Mouse (Mus musculus) limb, embryonic 14.5 days (tissue): ENCODE measurements around the gene Msi2. TPM values are rescaled to one million over a fixed set of nuclear protein-coding genes. Genes with fewer than 3 reads are reported as not detected.
A peak's percentile ranks its signal among the peaks of the same experiment; 100 is the strongest.

Experiments used
- ATAC-seq: fragments of 200-750 bp; cut with Nextera tagmentation; 2 replicates; pipeline ENCODE4 v1.8.0; 2017; ENCODE audit warnings: low read depth, moderate number of reproducible peaks, moderate TSS enrichment; ENCODE audit not compliant: low FRiP score
- DNase-seq: peaks from one replicate; pipeline ENCODE4 v3.0.0-alpha.2; 2015; ENCODE audit warnings: low spot score
- H3K27ac ChIP-seq: fragments of 300-500 bp; sonication (generic); replicated peaks from 2 replicates; pipeline ENCODE4 v1.5.1; 2014; ENCODE audit warnings: low read depth, mild to moderate bottlenecking, low read length, moderate library complexity, mixed read lengths
- H3K27me3 ChIP-seq: fragments of 300-500 bp; sonication (generic); 2 replicates; pipeline ENCODE4 v1.6.1; 2014; ENCODE audit warnings: low read length, mixed read lengths; ENCODE audit not compliant: control insufficient read depth, insufficient read depth
- H3K36me3 ChIP-seq: fragments of 300-500 bp; sonication (generic); 2 replicates; pipeline ENCODE4 v1.6.1; 2014; ENCODE audit warnings: mild to moderate bottlenecking, low read length, moderate library complexity, mixed read lengths; ENCODE audit not compliant: control insufficient read depth, insufficient read depth
- H3K4me1 ChIP-seq: fragments of 300-500 bp; sonication (generic); 2 replicates; pipeline ENCODE4 v1.6.1; 2014; ENCODE audit warnings: antibody characterized with exemption, low read length, mixed read lengths; ENCODE audit not compliant: control insufficient read depth, insufficient read depth
- H3K4me2 ChIP-seq: fragments of 300-500 bp; sonication (generic); replicated peaks from 2 replicates; pipeline ENCODE4 v1.6.1; 2014; ENCODE audit warnings: low read depth, mild to moderate bottlenecking, low read length, moderate library complexity; ENCODE audit not compliant: severe bottlenecking
- H3K4me3 ChIP-seq: fragments of 300-500 bp; sonication (generic); replicated peaks from 2 replicates; pipeline ENCODE4 v1.5.1; 2014; ENCODE audit warnings: low read length
- H3K9ac ChIP-seq: fragments of 300-500 bp; sonication (generic); 2 replicates; pipeline ENCODE4 v1.6.1; 2014; ENCODE audit warnings: mild to moderate bottlenecking, low read depth, low read length, moderate library complexity; ENCODE audit not compliant: severe bottlenecking
- H3K9me3 ChIP-seq: fragments of 300-500 bp; sonication (generic); 2 replicates; pipeline ENCODE4 v1.6.1; 2016; ENCODE audit warnings: low read length; ENCODE audit not compliant: control insufficient read depth
- POLR2A ChIP-seq: fragments of 200-500 bp; IDR thresholded peaks from 2 replicates; pipeline ENCODE4 v1.8.0; 2012; ENCODE audit warnings: inconsistent platforms, mild to moderate bottlenecking, moderate library complexity, borderline replicate concordance; ENCODE audit not compliant: insufficient read depth, insufficient read length; ENCODE audit errors: extremely low read depth
- WGBS: fragments of 180-500 bp; shearing (Covaris S2); extraction: QIAGEN DNeasy Blood & Tissue Kit; methylation state at CpG from one replicate; pipeline ENCODE4 v1.1.7; 2014; 5-methylcytosine and 5-hydroxymethylcytosine counted together
- polyA plus RNA-seq, 2 experiments: library from polyadenylated mRNA; depleted of rRNA in 1 of 2; stranded (reverse) in 1 of 2; unstranded in 1 of 2; fragments of >200 nt; fragmentation: Nextera tagmentation in 1 of 2; extraction: Ambion mirVana in 1 of 2; gene quantifications; 2 replicates each; pipeline versions ENCODE4 v1.2.1 to v1.2.3; 2012 to 2014

The Msi2 gene
- polyA plus RNA-seq, 2 experiments: 13.9 to 36.5 TPM

DNA sequence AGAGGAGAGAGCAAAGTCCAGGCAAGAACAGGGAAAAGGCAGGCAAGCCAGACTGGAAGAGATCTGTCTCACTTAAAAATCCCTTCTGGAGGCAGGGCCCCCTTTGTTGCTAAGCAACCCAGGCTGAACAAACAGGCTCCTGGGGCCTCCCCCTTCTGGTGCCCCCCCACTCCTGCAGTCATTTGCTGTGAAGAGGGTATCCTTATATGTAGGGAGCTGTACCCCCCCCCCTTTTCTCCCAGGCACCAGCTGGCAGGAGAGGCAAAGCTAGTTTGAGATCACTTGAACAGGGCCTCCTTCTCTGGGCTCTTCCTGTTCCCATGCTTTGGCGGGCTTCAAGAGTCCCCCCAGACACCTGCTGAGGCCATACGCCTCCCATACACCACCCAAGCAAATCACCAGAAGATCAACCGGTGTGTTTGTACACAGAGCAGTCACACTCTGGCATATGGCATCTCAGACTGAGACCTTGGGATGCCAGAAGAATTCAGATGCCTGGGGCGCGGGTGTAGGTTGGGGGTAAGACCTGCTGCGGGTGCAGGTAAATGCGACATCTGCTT is 236.6 kb downstream of the Msi2 start:
- no peak for TF ChIP-seq POLR2A
- Histone ChIP-seq H3K4me1 (peaks cover 31% of the 10 kb centered on the region), H3K27me3 (no peaks in the 10 kb centered on the region), H3K9me3 (no peaks in the 10 kb centered on the region), H3K9ac (peak overlapping the region; percentile 28), H3K27ac (no peak overlapping the region), H3K4me3 (no peak overlapping the region), H3K36me3 (no peaks in the 10 kb centered on the region; the same call in 1 of the 2 replicates), H3K4me2 (no peak overlapping the region)
- DNase-seq (peak; percentile 42), ATAC-seq (peak; percentile 71)
- 62% methylated on average over 7 of the region's 7 CpGs for WGBS

DNA sequence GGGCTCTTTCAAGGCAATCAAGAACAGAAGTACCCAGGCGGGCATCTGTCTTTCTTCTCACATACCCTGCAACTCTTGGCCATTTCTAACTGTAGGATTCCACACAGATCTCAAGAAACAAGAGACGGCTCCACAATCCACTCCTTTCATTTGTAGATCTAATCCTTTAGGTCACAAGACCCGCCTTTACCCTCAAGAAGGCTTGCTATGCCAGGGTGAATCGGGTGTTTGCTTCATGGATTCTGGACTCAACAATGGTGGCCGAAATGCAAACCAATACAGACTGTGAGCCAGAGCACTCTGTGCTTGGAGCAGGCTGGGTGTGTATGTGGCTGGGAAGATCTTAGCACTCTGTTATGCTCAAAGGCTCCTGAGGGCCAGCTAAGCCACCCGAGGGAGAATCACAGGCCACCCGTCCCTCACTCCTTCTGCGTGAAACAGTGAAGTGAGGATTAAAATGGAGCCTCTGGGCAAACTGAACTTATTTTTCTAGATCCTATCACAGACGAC is 237.2 kb downstream of the Msi2 start:
- Histone ChIP-seq H3K9me3 (no peaks in the 10 kb centered on the region), H3K9ac (peak overlapping the region; percentile 28), H3K36me3 (no peaks in the 10 kb centered on the region; the same call in 1 of the 2 replicates), H3K27ac (no peak overlapping the region), H3K4me3 (no peak overlapping the region), H3K4me2 (no peak overlapping the region), H3K27me3 (no peaks in the 10 kb centered on the region), H3K4me1 (peaks cover 29% of the 10 kb centered on the region)
- ATAC-seq (0 out of 2 replicates have a peak, but pooled peaks have one; percentile 11), DNase-seq (no peak)
- WGBS: 73% methylated on average over 9 of the region's 9 CpGs
- no peak for TF ChIP-seq POLR2A

DNA sequence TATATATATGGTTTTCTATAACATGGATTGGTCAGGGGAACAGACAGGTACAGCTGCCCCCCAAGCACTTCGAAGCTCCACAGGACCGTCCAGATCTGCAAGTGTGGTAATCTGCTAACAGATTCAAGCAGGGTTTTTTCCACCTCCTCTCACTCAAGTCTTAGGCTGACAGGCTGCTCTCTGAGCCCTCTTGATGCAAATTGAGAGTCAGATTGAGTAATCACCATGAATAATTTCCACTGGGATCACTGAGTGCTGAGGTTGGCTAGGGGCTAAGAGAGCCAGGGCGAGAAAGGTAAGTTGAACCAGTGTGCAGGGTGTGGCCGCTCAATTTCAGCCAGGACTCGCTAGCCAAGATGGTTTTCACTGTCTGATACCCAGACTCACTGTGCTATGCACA is 238.8 kb downstream of the Msi2 start:
- Histone ChIP-seq H3K4me2 (no peak overlapping the region), H3K4me1 (peaks cover 15% of the 10 kb centered on the region), H3K9me3 (no peaks in the 10 kb centered on the region), H3K36me3 (no peaks in the 10 kb centered on the region; the same call in 1 of the 2 replicates), H3K4me3 (no peak overlapping the region), H3K9ac (no peak overlapping the region), H3K27me3 (no peaks in the 10 kb centered on the region), H3K27ac (no peak overlapping the region)
- ATAC-seq: no peak
- no peak for TF ChIP-seq POLR2A
- 79% methylated on average over 5 of the region's 5 CpGs for WGBS
- DNase-seq: no peak

DNA sequence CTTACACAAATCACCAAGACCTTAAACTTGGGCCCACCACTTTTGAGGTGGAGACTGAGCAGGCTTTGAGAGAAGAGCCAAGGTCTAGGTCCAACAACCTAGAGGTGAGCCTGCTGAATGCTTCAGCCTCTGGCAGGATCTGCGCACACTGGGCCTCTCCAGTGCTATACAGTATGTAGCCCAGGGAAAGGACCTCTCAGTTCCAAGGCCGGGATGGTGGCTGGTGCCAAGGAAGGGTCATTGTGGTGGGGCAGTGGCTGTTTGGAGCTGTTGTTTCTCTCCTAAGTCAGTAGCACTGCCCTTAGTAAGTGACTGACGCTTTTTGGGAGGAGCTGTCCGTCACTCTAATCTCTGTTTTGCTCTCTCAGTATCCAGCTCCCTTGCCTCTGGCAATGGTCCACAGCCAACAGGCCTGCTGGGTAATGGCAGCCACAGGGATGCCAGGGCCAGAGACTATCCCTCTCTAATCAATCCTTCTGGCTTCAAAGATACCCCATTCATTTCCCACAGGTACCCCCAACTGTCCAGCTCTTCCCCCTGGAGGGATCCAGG is 243.3 kb downstream of the Msi2 start:
- WGBS: 76% methylated on average over 4 of the region's 4 CpGs
- H3K4me2 ChIP-seq: no peak overlapping the region
- H3K27ac ChIP-seq: no peak overlapping the region
- no peak for TF ChIP-seq POLR2A
- peaks cover 15% of the 10 kb centered on the region for H3K4me1 ChIP-seq
- no peaks in the 10 kb centered on the region for H3K9me3 ChIP-seq
- no peaks in the 10 kb centered on the region for H3K27me3 ChIP-seq
- H3K9ac ChIP-seq: no peak overlapping the region
- no peak for DNase-seq
- no peaks in the 10 kb centered on the region; the same call in 1 of the 2 replicates for H3K36me3 ChIP-seq
- ATAC-seq: no peak
- H3K4me3 ChIP-seq: no peak overlapping the region

DNA sequence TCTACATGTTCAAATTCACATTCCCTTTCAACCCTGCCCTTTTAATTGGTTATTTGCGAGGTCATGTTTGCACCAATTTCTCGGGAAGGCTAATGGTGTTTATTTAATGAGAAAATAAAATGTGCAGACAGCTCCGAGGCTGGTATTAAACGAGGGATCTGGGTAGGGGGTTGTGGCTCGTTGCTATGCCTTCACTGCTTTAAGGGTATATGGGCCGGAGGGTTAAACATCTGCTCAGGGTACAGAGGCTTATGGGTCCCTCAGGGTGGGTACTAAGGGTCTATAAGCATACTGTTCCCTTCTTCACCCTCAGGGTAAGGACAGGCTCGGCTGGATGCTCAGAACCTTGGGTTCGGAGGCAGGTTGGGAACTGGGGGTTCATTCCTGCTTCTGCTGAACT is 245.6 kb downstream of the Msi2 start:
- H3K4me1 ChIP-seq: peaks cover 19% of the 10 kb centered on the region
- H3K9ac ChIP-seq: no peak overlapping the region
- TF ChIP-seq POLR2A: no peak
- no peak overlapping the region for H3K27ac ChIP-seq
- no peak overlapping the region for H3K4me3 ChIP-seq
- no peak for DNase-seq
- H3K9me3 ChIP-seq: no peaks in the 10 kb centered on the region
- WGBS: 31% methylated on average over 8 of the region's 8 CpGs
- no peak for ATAC-seq
- H3K4me2 ChIP-seq: no peak overlapping the region
- no peaks in the 10 kb centered on the region for H3K36me3 ChIP-seq
- no peaks in the 10 kb centered on the region for H3K27me3 ChIP-seq
